Mouse (Mus musculus): ENCODE results near the gene Map3k3.

DNA sequence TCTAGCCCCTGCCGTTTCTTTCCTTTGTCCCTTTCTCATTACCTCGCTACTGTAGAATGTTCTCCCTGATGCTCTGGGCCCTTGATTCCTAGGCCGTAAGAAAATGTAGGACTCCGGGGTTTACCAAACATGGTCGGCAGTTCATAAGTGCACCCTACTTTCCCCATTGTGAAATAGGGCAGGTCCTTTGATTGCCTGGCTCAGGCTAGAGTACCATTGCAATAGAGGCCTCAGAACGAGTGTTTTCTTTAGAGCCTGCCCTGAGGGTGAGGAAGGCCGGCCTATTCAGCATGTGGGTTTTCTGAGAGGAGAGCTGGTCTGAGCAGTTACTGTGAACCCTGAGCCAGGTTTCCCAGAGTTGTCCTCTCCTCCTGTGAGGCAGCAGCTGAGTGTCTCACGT, 26.4 kb upstream of the Map3k3 start:
- TF ChIP-seq CTCF (IDR thresholded peaks at IDR 0.05; ENCODE audit: low read depth, low read length), result no peak
- no peak for TF ChIP-seq POLR2A (IDR thresholded peaks at IDR 0.05; ENCODE audit: borderline replicate concordance, low read depth, low read length)
